Mouse (Mus musculus): ENCODE results near the gene Ltk.

Gene Ltk

GRCm38 (mm10) chr2:119760251-119760650 lies at the start of gene Ltk:
Gene Ltk, minus strand, starts transcription at chr2:119760431.
- DNase-seq (ENCODE audit: low read depth, low spot score), result no peak

- DNase-seq (ENCODE audit: low read depth, low spot score), result no peak
Measured at GRCm38 (mm10) chr2:119808881-119809280, 48.6 kb upstream of the Ltk start.

GRCm38 (mm10) chr2:119808438-119808837 lies 48.2 kb upstream of the Ltk start:
- no peak for DNase-seq (ENCODE audit: low read depth, low spot score)

GRCm38 (mm10) chr2:119805536-119805935 lies 45.3 kb upstream of the Ltk start:
- DNase-seq (ENCODE audit: low read depth, low spot score), result no peak

- no peak for DNase-seq (ENCODE audit: low read depth, low spot score)
Measured at GRCm38 (mm10) chr2:119804776-119805175, 44.5 kb upstream of the Ltk start.

- DNase-seq (ENCODE audit: low read depth, low spot score), result no peak
Measured at GRCm38 (mm10) chr2:119804275-119804628, 44.0 kb upstream of the Ltk start.

GRCm38 (mm10) chr2:119803618-119804274 lies 43.5 kb upstream of the Ltk start:
- no peak for DNase-seq (ENCODE audit: low read depth, low spot score)

GRCm38 (mm10) chr2:119802767-119803617 lies 42.8 kb upstream of the Ltk start:
- no peak for DNase-seq (ENCODE audit: low read depth, low spot score)

- no peak for DNase-seq (ENCODE audit: low read depth, low spot score)
Measured at GRCm38 (mm10) chr2:119800876-119801846, 40.9 kb upstream of the Ltk start.

- DNase-seq (ENCODE audit: low read depth, low spot score), result no peak
Measured at GRCm38 (mm10) chr2:119799961-119800550, 39.8 kb upstream of the Ltk start.

- DNase-seq (ENCODE audit: low read depth, low spot score), result no peak
Measured at GRCm38 (mm10) chr2:119799181-119799960, 39.1 kb upstream of the Ltk start.

GRCm38 (mm10) chr2:119798246-119798927 lies 38.2 kb upstream of the Ltk start:
- DNase-seq (ENCODE audit: low read depth, low spot score), result no peak

- DNase-seq (ENCODE audit: low read depth, low spot score), result no peak
Measured at GRCm38 (mm10) chr2:119797279-119797783, 37.1 kb upstream of the Ltk start, which contains the start of gene Tyro3. Gene Tyro3, plus strand, starts transcription at chr2:119797733.

- no peak for DNase-seq (ENCODE audit: low read depth, low spot score)
Measured at GRCm38 (mm10) chr2:119789996-119790395, 29.8 kb upstream of the Ltk start.

GRCm38 (mm10) chr2:119787206-119787883 lies 27.1 kb upstream of the Ltk start, which contains the start of gene Rpap1:
Gene Rpap1, minus strand, starts transcription at chr2:119787537.
- no peak for DNase-seq (ENCODE audit: low read depth, low spot score)

- DNase-seq (ENCODE audit: low read depth, low spot score), result no peak
Measured at GRCm38 (mm10) chr2:119767246-119767645, 7.0 kb upstream of the Ltk start.

GRCm38 (mm10) chr2:119763924-119764323 lies 3.7 kb upstream of the Ltk start:
- DNase-seq (ENCODE audit: low read depth, low spot score), result no peak

GRCm38 (mm10) chr2:119762276-119762675 lies 2.0 kb upstream of the Ltk start:
- DNase-seq (ENCODE audit: low read depth, low spot score), result no peak

All from brain, embryonic 18.5 days (tissue).